Mouse (Mus musculus) limb, embryonic 14.5 days (tissue): ENCODE results near the gene Gigyf1. TPM values are rescaled to one million over a fixed set of nuclear protein-coding genes. Genes with fewer than 3 reads are reported as not detected.

ENCODE experiments used
- ATAC-seq: fragments of 200-750 bp; cut with Nextera tagmentation; 2 replicates; pipeline ENCODE4 v1.8.0; 2017; ENCODE audit warnings: low read depth, moderate number of reproducible peaks, moderate TSS enrichment; ENCODE audit not compliant: low FRiP score
- DNase-seq: peaks from one replicate; pipeline ENCODE4 v3.0.0-alpha.2; 2015; ENCODE audit warnings: low spot score
- H3K27ac ChIP-seq: fragments of 300-500 bp; sonication (generic); replicated peaks from 2 replicates; pipeline ENCODE4 v1.5.1; 2014; ENCODE audit warnings: low read depth, mild to moderate bottlenecking, low read length, moderate library complexity, mixed read lengths
- H3K27me3 ChIP-seq: fragments of 300-500 bp; sonication (generic); 2 replicates; pipeline ENCODE4 v1.6.1; 2014; ENCODE audit warnings: low read length, mixed read lengths; ENCODE audit not compliant: control insufficient read depth, insufficient read depth
- H3K36me3 ChIP-seq: fragments of 300-500 bp; sonication (generic); 2 replicates; pipeline ENCODE4 v1.6.1; 2014; ENCODE audit warnings: mild to moderate bottlenecking, low read length, moderate library complexity, mixed read lengths; ENCODE audit not compliant: control insufficient read depth, insufficient read depth
- H3K4me1 ChIP-seq: fragments of 300-500 bp; sonication (generic); 2 replicates; pipeline ENCODE4 v1.6.1; 2014; ENCODE audit warnings: antibody characterized with exemption, low read length, mixed read lengths; ENCODE audit not compliant: control insufficient read depth, insufficient read depth
- H3K4me2 ChIP-seq: fragments of 300-500 bp; sonication (generic); replicated peaks from 2 replicates; pipeline ENCODE4 v1.6.1; 2014; ENCODE audit warnings: low read depth, mild to moderate bottlenecking, low read length, moderate library complexity; ENCODE audit not compliant: severe bottlenecking
- H3K4me3 ChIP-seq: fragments of 300-500 bp; sonication (generic); replicated peaks from 2 replicates; pipeline ENCODE4 v1.5.1; 2014; ENCODE audit warnings: low read length
- H3K9ac ChIP-seq: fragments of 300-500 bp; sonication (generic); 2 replicates; pipeline ENCODE4 v1.6.1; 2014; ENCODE audit warnings: mild to moderate bottlenecking, low read depth, low read length, moderate library complexity; ENCODE audit not compliant: severe bottlenecking
- H3K9me3 ChIP-seq: fragments of 300-500 bp; sonication (generic); 2 replicates; pipeline ENCODE4 v1.6.1; 2016; ENCODE audit warnings: low read length; ENCODE audit not compliant: control insufficient read depth
- POLR2A ChIP-seq: fragments of 200-500 bp; IDR thresholded peaks from 2 replicates; pipeline ENCODE4 v1.8.0; 2012; ENCODE audit warnings: inconsistent platforms, mild to moderate bottlenecking, moderate library complexity, borderline replicate concordance; ENCODE audit not compliant: insufficient read depth, insufficient read length; ENCODE audit errors: extremely low read depth
- WGBS: fragments of 180-500 bp; shearing (Covaris S2); extraction: QIAGEN DNeasy Blood & Tissue Kit; methylation state at CpG from one replicate; pipeline ENCODE4 v1.1.7; 2014; 5-methylcytosine and 5-hydroxymethylcytosine counted together
- polyA plus RNA-seq, 2 experiments: library from polyadenylated mRNA; depleted of rRNA in 1 of 2; stranded (reverse) in 1 of 2; unstranded in 1 of 2; fragments of >200 nt; fragmentation: Nextera tagmentation in 1 of 2; extraction: Ambion mirVana in 1 of 2; gene quantifications; 2 replicates each; pipeline versions ENCODE4 v1.2.1 to v1.2.3; 2012 to 2014

Gene Gigyf1
- polyA plus RNA-seq, 2 experiments, result 11.8 to 45.1 TPM

DNA sequence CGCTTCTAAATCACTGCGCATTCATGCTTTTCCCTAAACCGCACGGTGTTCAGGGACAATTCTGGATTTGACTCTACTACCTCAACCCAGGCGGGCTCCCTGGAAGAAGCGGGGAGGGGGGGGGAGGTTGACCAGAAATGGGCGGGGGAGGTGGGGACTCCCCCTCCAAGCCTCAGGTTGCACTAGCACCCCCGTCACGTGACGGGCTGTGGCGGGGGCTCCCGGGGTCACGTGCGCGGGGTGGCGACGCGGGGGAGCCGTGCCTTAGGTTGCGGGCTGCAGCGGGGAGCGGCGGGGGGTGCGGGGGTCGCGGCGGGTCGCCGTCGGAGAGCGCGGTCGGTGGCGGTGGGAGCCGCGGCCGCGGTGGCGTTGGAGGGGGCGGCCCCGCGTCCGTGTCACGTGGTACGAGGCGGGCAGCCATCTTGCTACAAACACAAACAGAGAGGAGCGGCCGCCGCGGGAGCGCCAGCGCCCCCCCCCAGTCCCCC is 8.3 kb upstream of the Gigyf1 start:
- peak; percentile 83 for ATAC-seq
- Histone ChIP-seq H3K9ac (peak overlapping the region; percentile 97), H3K4me3 (peak overlapping the region; percentile 99), H3K4me1 (peaks cover 11% of the 10 kb centered on the region), H3K4me2 (peak overlapping the region; percentile 91), H3K27me3 (no peaks in the 10 kb centered on the region), H3K9me3 (no peaks in the 10 kb centered on the region), H3K36me3 (0 out of 2 replicates have a peak, but pooled peaks cover 10% of the 10 kb centered on the region), H3K27ac (peak overlapping the region; percentile 82)
- TF ChIP-seq POLR2A, result no peak
- peak; percentile 66 for DNase-seq
- WGBS, result 2% methylated on average over 23 of the region's 52 CpGs

DNA sequence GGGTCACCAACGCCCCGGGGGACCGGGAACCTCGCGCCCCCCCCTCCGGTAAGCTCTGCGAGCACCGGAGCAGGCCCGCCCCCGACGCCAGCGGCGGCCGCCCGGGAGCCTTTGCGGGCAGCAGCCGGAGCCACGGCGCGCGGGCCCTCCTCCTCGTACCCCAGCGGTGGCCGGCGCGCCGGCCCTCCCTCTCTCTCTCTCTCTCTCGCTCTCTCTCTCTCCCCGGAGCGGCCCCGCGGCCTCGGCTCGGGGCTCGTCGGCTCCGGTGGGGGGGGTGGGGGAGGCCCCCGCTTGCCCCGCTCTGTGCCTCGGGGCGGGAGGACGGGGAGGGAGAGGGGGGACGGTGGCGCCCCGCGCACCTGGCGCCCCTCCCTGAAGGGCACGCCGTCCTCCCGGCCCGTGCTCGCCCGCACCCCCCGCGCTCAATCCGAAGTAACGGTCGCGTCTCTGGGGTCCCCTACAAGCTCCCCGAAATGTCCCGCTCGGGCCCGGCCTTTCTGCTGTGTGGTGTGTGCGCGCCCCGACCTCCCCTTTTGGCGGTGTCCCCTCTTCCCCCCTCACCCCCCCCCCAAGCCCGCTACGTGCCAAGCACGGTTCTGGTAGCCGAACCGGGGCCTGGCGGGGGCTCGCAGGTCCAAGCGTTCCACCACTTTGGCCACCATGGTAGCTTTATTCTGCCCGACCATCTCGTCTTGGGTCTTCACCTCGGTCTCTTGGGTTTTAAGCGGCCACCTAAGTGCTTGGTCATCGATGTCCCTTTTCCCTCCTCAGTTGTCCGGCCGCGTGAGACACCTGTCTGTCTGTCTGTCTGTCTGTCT is 7.6 kb upstream of the Gigyf1 start:
- no peak for TF ChIP-seq POLR2A
- DNase-seq (no peak), ATAC-seq (peak; percentile 28; the same call in 1 of the 2 replicates)
- 2% methylated on average over 19 of the region's 83 CpGs for WGBS
- Histone ChIP-seq H3K9ac (peak overlapping the region; percentile 97), H3K4me1 (peaks cover 11% of the 10 kb centered on the region), H3K9me3 (no peaks in the 10 kb centered on the region), H3K4me2 (peak overlapping the region; percentile 91), H3K36me3 (0 out of 2 replicates have a peak, but pooled peaks cover 10% of the 10 kb centered on the region), H3K4me3 (peak overlapping the region; percentile 99), H3K27ac (peak overlapping the region; percentile 82), H3K27me3 (no peaks in the 10 kb centered on the region)

DNA sequence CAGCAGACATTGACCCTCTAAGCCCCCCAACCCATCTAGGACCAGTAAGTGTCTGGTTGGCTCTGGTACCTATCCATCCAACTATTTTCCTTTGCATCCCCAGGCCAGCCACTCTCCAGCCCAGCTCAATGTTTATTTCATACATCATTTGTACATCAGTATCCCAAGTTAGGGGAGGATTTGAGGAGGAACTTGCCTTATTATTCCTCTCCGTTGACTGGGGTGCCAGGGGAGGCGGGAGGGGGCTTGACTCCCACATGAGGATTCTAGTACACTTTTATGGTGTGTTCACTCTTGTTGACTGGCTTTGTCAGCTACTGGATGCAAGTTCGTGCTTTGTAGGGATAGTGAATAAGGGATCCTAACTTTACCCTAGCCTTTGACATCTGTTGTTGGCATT is 6.6 kb upstream of the Gigyf1 start:
- Histone ChIP-seq H3K4me1 (peaks cover 11% of the 10 kb centered on the region), H3K9me3 (no peaks in the 10 kb centered on the region)
- no peak for TF ChIP-seq POLR2A

DNA sequence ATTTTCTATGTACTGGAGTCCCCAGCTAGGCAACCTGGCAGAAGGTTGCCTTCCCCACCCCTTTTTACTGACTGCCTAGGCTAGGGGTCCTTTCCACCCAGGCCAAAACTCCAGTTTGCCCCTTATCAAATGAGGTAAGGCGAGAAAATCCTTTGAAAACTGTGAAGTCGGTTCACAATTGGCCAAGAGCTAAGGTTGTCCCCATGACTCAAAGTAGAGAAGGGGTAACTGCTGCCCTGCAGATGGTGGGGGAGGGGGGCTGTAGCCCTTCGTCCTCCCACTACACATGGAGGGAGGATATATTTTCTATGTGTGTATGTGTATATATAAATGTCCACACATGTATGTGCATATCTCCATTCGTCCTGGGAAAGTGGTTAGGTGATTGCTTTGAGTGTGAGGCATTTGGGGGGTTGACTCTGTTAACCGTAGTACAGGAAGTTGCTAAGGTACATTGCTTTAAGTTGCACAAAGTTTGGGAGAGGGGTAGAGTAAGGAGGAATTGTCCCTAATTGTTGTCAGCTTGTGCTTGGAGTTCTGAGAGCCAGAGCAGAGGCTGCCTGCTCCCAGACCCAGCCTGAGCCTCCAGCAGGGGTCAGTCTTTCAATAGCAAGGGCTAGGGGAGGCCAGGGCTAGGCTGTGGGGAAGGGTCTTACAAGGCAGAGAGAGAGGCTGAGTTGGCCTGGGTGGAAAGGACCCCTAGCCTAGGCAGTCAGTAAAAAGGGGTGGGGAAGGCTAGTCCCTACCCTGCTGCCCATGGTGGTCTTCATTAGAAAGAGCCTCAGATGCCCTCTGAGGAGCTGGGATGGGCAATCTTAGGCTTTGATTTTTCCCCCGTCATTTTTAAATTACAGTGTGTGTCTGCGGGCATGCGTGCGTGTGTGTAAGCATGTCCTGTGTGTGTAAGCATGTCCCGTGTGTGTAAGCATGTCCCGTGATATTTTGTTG is 5.2 kb upstream of the Gigyf1 start:
- Histone ChIP-seq H3K4me1 (peaks cover 11% of the 10 kb centered on the region), H3K9me3 (no peaks in the 10 kb centered on the region), H3K27ac (no peak overlapping the region), H3K36me3 (peaks cover 18% of the 10 kb centered on the region; the same call in 1 of the 2 replicates), H3K9ac (0 out of 2 replicates have a peak overlapping the region, but pooled peaks have one; percentile 22), H3K4me3 (0 out of 2 replicates have a peak overlapping the region, but pooled peaks have one; percentile 99), H3K4me2 (no peak overlapping the region), H3K27me3 (no peaks in the 10 kb centered on the region)
- DNase-seq (no peak), ATAC-seq (no peak)
- WGBS, result 82% methylated on average over 11 of the region's 11 CpGs
- TF ChIP-seq POLR2A, result no peak

More for the DNA sequence above, 6.6 kb upstream of the Gigyf1 start:
- DNase-seq (no peak), ATAC-seq (no peak)
- Histone ChIP-seq H3K4me2 (peak overlapping the region; percentile 91), H3K9ac (peak overlapping the region; percentile 97; the same call in 1 of the 2 replicates), H3K27ac (0 out of 2 replicates have a peak overlapping the region, but pooled peaks have one; percentile 82), H3K36me3 (0 out of 2 replicates have a peak, but pooled peaks cover 10% of the 10 kb centered on the region), H3K4me3 (peak overlapping the region; percentile 99), H3K27me3 (no peaks in the 10 kb centered on the region)
- WGBS, result 64% methylated on average over 3 of the region's 3 CpGs
